Mouse (Mus musculus) neural tube, embryonic 11.5 days (tissue): ENCODE measurements at regions not wholly inside any gene's neighbourhood (a gene's known extent, or its start where the extent isn't known, plus 50 kb on each side); places are given as distances from the start of the nearest gene placed in this dataset.

Experiments
- ATAC-seq: fragments of 200-750 bp; cut with Nextera tagmentation; 2 replicates; pipeline ENCODE4 v1.8.0; 2017; ENCODE audit warnings: moderate number of reproducible peaks, mild to moderate bottlenecking, moderate TSS enrichment, moderate library complexity; ENCODE audit not compliant: insufficient read depth, low FRiP score, low TSS enrichment
- DNase-seq: peaks from one replicate; pipeline ENCODE4 v3.0.0-alpha.2; 2015; ENCODE audit warnings: low spot score
- H3K27ac ChIP-seq: fragments of 300-500 bp; sonication (generic); 2 replicates; pipeline ENCODE4 v1.5.1; 2014; ENCODE audit warnings: low read depth, mild to moderate bottlenecking, low read length
- H3K27me3 ChIP-seq: fragments of 300-500 bp; sonication (generic); 2 replicates; pipeline ENCODE4 v1.6.1; 2014; ENCODE audit warnings: mild to moderate bottlenecking, low read length, mixed read lengths; ENCODE audit not compliant: control insufficient read depth, insufficient read depth
- H3K36me3 ChIP-seq: fragments of 300-500 bp; sonication (generic); 2 replicates; pipeline ENCODE4 v1.6.1; 2014; ENCODE audit warnings: mild to moderate bottlenecking, low read length, moderate library complexity, mixed read lengths; ENCODE audit not compliant: control insufficient read depth, insufficient read depth
- H3K4me1 ChIP-seq: fragments of 300-500 bp; sonication (generic); 2 replicates; pipeline ENCODE4 v1.6.1; 2014; ENCODE audit warnings: low read length, mixed read lengths; ENCODE audit not compliant: control insufficient read depth, insufficient read depth
- H3K4me2 ChIP-seq: fragments of 300-500 bp; sonication (generic); 2 replicates; pipeline ENCODE4 v1.6.1; 2014; ENCODE audit warnings: low read depth, mild to moderate bottlenecking, moderate library complexity
- H3K4me3 ChIP-seq: fragments of 300-500 bp; sonication (generic); 2 replicates; pipeline ENCODE4 v1.5.1; 2014; ENCODE audit warnings: low read depth, low read length
- H3K9ac ChIP-seq: fragments of 300-500 bp; sonication (generic); 2 replicates; pipeline ENCODE4 v1.6.1; 2014; ENCODE audit warnings: mild to moderate bottlenecking, low read length
- H3K9me3 ChIP-seq: fragments of 300-500 bp; sonication (generic); 2 replicates; pipeline ENCODE4 v1.6.1; 2016; ENCODE audit warnings: low read length; ENCODE audit not compliant: control insufficient read depth
- WGBS: fragments of 180-500 bp; shearing (Covaris S2); extraction: QIAGEN DNeasy Blood & Tissue Kit; methylation state at CpG from one replicate; pipeline ENCODE4 v1.1.7; 2014; 5-methylcytosine and 5-hydroxymethylcytosine counted together

- no peak for DNase-seq
- H3K4me1 ChIP-seq = 0 out of 2 replicates have a peak, but pooled peaks cover 6% of the 10 kb centered on the region
- H3K27me3 ChIP-seq = no peaks in the 10 kb centered on the region
- ATAC-seq = no peak
- 36% methylated on average over 4 of the region's 4 CpGs for WGBS
- no peak overlapping the region for H3K27ac ChIP-seq
- no peaks in the 10 kb centered on the region for H3K36me3 ChIP-seq
- no peak overlapping the region for H3K4me2 ChIP-seq
- H3K9me3 ChIP-seq = no peaks in the 10 kb centered on the region
- no peak overlapping the region for H3K9ac ChIP-seq
- no peak overlapping the region for H3K4me3 ChIP-seq
Observed at GRCm38 (mm10) chr4:131411936-131412335, 426.2 kb downstream of the Ptpru start.

DNA sequence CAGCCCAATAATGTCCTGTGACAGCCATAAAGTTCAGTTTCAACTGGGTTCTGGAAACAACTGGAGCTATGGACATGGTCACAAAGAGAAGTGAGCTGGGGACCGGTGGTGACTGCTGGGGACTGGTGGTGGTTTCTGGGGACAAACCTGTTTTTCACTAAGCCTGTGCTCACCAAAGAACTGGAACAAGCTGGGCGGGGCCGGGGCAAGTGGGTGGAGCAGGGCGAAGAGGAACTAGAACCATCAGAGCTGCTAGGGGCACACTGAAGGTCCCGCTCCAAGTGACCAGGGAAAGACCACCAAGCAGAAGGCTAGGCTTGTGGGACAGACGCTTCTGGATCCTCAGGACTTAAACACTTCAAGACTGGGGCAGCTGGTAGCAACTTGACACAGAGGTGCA is 424.7 kb downstream of the Ptpru start:
- no peak for DNase-seq
- Histone ChIP-seq H3K9ac (no peak overlapping the region), H3K9me3 (no peaks in the 10 kb centered on the region), H3K4me2 (no peak overlapping the region), H3K27me3 (no peaks in the 10 kb centered on the region), H3K27ac (no peak overlapping the region), H3K4me3 (no peak overlapping the region), H3K4me1 (0 out of 2 replicates have a peak, but pooled peaks cover 4% of the 10 kb centered on the region), H3K36me3 (no peaks in the 10 kb centered on the region)
- ATAC-seq = no peak
- 81% methylated on average over 6 of the region's 6 CpGs for WGBS

GRCm38 (mm10) chr4:131415453-131415852 is 422.6 kb downstream of the Ptpru start:
- no peak overlapping the region for H3K27ac ChIP-seq
- DNase-seq (no peak), ATAC-seq (no peak)
- H3K36me3 ChIP-seq = no peaks in the 10 kb centered on the region
- no peak overlapping the region for H3K9ac ChIP-seq
- no peak overlapping the region for H3K4me2 ChIP-seq
- no peaks in the 10 kb centered on the region for H3K9me3 ChIP-seq
- 0 out of 2 replicates have a peak, but pooled peaks cover 4% of the 10 kb centered on the region for H3K4me1 ChIP-seq
- H3K27me3 ChIP-seq = no peaks in the 10 kb centered on the region
- H3K4me3 ChIP-seq = no peak overlapping the region
- 76% methylated on average over 5 of the region's 5 CpGs for WGBS

DNA sequence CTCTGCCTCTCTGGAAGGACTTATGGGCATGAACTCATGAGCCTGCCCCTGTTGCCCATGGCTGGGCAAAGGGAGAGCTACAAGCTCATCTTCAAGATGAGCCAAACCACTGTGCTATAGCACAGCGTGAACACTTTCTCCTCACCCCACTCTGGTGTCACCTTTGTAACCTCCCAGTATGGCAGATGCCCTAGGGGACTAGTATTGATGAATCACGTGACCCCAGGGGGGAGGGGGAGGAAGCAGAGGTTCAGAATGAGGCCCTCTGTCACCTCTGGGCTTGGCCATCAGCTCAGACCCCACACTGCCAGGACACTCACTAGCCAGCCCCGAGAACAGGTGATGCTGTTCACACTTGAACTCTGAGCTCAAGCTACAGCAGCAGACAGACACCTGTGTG is 421.9 kb downstream of the Ptpru start:
- H3K27ac ChIP-seq = no peak overlapping the region
- H3K4me3 ChIP-seq = no peak overlapping the region
- no peak for ATAC-seq
- 0 out of 2 replicates have a peak, but pooled peaks cover 4% of the 10 kb centered on the region for H3K4me1 ChIP-seq
- H3K27me3 ChIP-seq = no peaks in the 10 kb centered on the region
- 51% methylated on average over 3 of the region's 3 CpGs for WGBS
- DNase-seq = no peak
- H3K36me3 ChIP-seq = no peaks in the 10 kb centered on the region
- H3K4me2 ChIP-seq = no peak overlapping the region
- H3K9ac ChIP-seq = no peak overlapping the region
- no peaks in the 10 kb centered on the region for H3K9me3 ChIP-seq

GRCm38 (mm10) chr4:131417159-131417748 is 420.8 kb downstream of the Ptpru start:
- no peak overlapping the region for H3K4me2 ChIP-seq
- H3K9me3 ChIP-seq = no peaks in the 10 kb centered on the region
- 84% methylated on average over 14 of the region's 14 CpGs for WGBS
- 0 out of 2 replicates have a peak, but pooled peaks cover 4% of the 10 kb centered on the region for H3K4me1 ChIP-seq
- no peak overlapping the region for H3K9ac ChIP-seq
- ATAC-seq (no peak), DNase-seq (no peak)
- no peaks in the 10 kb centered on the region for H3K27me3 ChIP-seq
- no peak overlapping the region for H3K27ac ChIP-seq
- H3K4me3 ChIP-seq = no peak overlapping the region
- H3K36me3 ChIP-seq = no peaks in the 10 kb centered on the region

GRCm38 (mm10) chr4:131425311-131425710 is 412.8 kb downstream of the Ptpru start:
- H3K27me3 ChIP-seq = no peaks in the 10 kb centered on the region
- no peaks in the 10 kb centered on the region for H3K9me3 ChIP-seq
- DNase-seq (no peak), ATAC-seq (no peak)
- no peak overlapping the region for H3K27ac ChIP-seq
- H3K4me3 ChIP-seq = no peak overlapping the region
- H3K4me2 ChIP-seq = no peak overlapping the region
- 72% methylated on average over 11 of the region's 11 CpGs for WGBS
- H3K4me1 ChIP-seq = no peaks in the 10 kb centered on the region
- H3K36me3 ChIP-seq = no peaks in the 10 kb centered on the region
- H3K9ac ChIP-seq = no peak overlapping the region

GRCm38 (mm10) chr4:131427871-131428270 is 410.2 kb downstream of the Ptpru start:
- no peak for DNase-seq
- Histone ChIP-seq H3K27me3 (no peaks in the 10 kb centered on the region), H3K9ac (no peak overlapping the region), H3K4me3 (no peak overlapping the region), H3K4me1 (0 out of 2 replicates have a peak, but pooled peaks cover 3% of the 10 kb centered on the region), H3K27ac (no peak overlapping the region), H3K36me3 (no peaks in the 10 kb centered on the region), H3K9me3 (no peaks in the 10 kb centered on the region), H3K4me2 (no peak overlapping the region)
- no peak for ATAC-seq
- 94% methylated on average over 7 of the region's 7 CpGs for WGBS

DNA sequence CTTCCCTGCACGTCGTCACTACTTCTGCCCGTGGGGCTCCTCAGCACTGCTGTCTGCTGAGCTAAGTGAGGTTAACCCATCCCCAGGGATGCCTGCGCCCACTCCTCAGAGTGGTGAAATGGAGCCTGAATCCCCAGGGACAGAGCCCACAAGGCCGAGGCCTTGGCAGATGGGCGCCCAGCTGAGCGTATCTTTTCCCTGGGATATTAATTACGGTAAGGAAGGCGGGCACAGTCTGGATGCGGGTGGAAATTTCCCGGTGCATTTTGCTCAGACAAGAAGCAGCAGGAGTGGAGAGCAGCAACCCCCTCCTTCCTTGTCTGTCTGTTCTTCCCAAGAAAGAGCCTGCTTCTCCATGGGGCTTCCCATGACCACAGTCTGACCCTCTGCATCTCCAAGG is 408.7 kb downstream of the Ptpru start:
- DNase-seq = peak; percentile 46
- no peak overlapping the region for H3K9ac ChIP-seq
- H3K9me3 ChIP-seq = no peaks in the 10 kb centered on the region
- no peaks in the 10 kb centered on the region for H3K36me3 ChIP-seq
- H3K27me3 ChIP-seq = no peaks in the 10 kb centered on the region
- no peak for ATAC-seq
- H3K4me1 ChIP-seq = 0 out of 2 replicates have a peak, but pooled peaks cover 3% of the 10 kb centered on the region
- no peak overlapping the region for H3K4me2 ChIP-seq
- 66% methylated on average over 11 of the region's 11 CpGs for WGBS
- no peak overlapping the region for H3K27ac ChIP-seq
- no peak overlapping the region for H3K4me3 ChIP-seq

DNA sequence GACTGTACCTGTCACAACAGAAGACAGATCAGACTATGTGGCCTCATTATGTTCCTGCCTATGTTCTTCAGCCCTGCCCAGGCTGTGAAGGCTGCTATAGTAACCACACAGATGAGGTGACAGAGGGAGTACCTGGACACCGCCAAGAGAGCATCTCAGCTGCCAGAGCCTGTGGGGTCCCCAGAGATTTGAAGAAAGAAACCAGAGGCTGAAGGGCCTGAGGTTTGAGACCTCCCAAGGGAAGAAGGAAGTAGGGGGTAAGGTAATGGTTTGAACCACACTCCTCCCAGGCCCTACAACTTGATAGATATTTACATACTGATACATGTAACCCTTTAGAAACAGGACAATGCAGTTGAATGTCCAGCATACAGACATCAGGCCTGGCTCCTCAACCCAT is 407.7 kb downstream of the Ptpru start:
- H3K27ac ChIP-seq = no peak overlapping the region

More for the DNA sequence above, 407.7 kb downstream of the Ptpru start:
- DNase-seq (no peak), ATAC-seq (no peak)
- no peaks in the 10 kb centered on the region for H3K36me3 ChIP-seq
- no peaks in the 10 kb centered on the region for H3K27me3 ChIP-seq
- H3K9me3 ChIP-seq = no peaks in the 10 kb centered on the region
- 91% methylated on average over 1 of the region's 1 CpGs for WGBS
- no peak overlapping the region for H3K4me3 ChIP-seq
- H3K4me2 ChIP-seq = no peak overlapping the region
- no peak overlapping the region for H3K9ac ChIP-seq
- 0 out of 2 replicates have a peak, but pooled peaks cover 3% of the 10 kb centered on the region for H3K4me1 ChIP-seq
